Mouse (Mus musculus): Measurements from ENCODE around the gene Kat8.

GRCm38 (mm10) chr7:127903971-127904796 is 8.1 kb upstream of the Kat8 start, which contains the start of gene Bckdk:
- TF ChIP-seq CTCF (IDR thresholded peaks at IDR 0.05; ENCODE audit: control insufficient read depth, insufficient read depth, insufficient read length) = no peak
- no peak for TF ChIP-seq MAX (IDR thresholded peaks at IDR 0.05)
- no peak for TF ChIP-seq USF1 (IDR thresholded peaks at IDR 0.05; ENCODE audit: low read depth)

All from C2C12 (cell line).